Mouse (Mus musculus) liver, embryonic 14.5 days (tissue): ENCODE results near the gene Chid1. TPM values are rescaled to one million over a fixed set of nuclear protein-coding genes. Genes with fewer than 3 reads are reported as not detected.
A peak's percentile ranks its signal among the peaks of the same experiment; 100 is the strongest.

Experiments used
- ATAC-seq: fragments of 200-750 bp; cut with Nextera tagmentation; 2 replicates; pipeline ENCODE4 v1.8.0; 2017; ENCODE audit warnings: moderate number of reproducible peaks, mild to moderate bottlenecking, moderate library complexity; ENCODE audit not compliant: insufficient read depth
- DNase-seq, 3 experiments: peaks; one replicate each; pipeline ENCODE4 v3.0.0-alpha.2; 2012 to 2013; ENCODE audit warnings: low read depth in 3 of 3, low spot score in 3 of 3
- H3K27ac ChIP-seq: fragments of 300-500 bp; sonication (generic); 2 replicates; pipeline ENCODE4 v1.5.1; 2014; ENCODE audit warnings: moderate library complexity, mild to moderate bottlenecking, control low read depth, inconsistent platforms
- H3K27me3 ChIP-seq: fragments of 300-500 bp; sonication (generic); 2 replicates; pipeline ENCODE4 v1.6.1; 2014; ENCODE audit warnings: mild to moderate bottlenecking, low read length, moderate library complexity; ENCODE audit not compliant: control insufficient read depth, insufficient read depth
- H3K36me3 ChIP-seq: fragments of 300-500 bp; sonication (generic); replicated peaks from 2 replicates; pipeline ENCODE4 v1.6.1; 2014; ENCODE audit warnings: low read depth; ENCODE audit not compliant: control insufficient read depth, insufficient read depth
- H3K4me1 ChIP-seq, 2 experiments: fragments of 200-500 bp in 1 of 2; fragments of 300-500 bp in 1 of 2; sonication (generic) in 1 of 2; replicated peaks; 2 replicates each; pipeline ENCODE4 v1.6.1; 2012 to 2014; ENCODE audit warnings: antibody characterized with exemption in 1 of 2, inconsistent platforms in 1 of 2, low read length in 1 of 2; ENCODE audit not compliant: control insufficient read depth in 2 of 2, insufficient read depth in 2 of 2
- H3K4me2 ChIP-seq: fragments of 300-500 bp; sonication (generic); 2 replicates; pipeline ENCODE4 v1.6.1; 2014; ENCODE audit warnings: low read depth, mild to moderate bottlenecking, control low read depth, moderate library complexity
- H3K4me3 ChIP-seq, 2 experiments: fragments of 200-500 bp in 1 of 2; fragments of 300-500 bp in 1 of 2; sonication (generic) in 1 of 2; 2 replicates each; pipeline ENCODE4 v1.5.1; 2012 to 2014; ENCODE audit warnings: low read depth in 2 of 2, low read length in 2 of 2, mild to moderate bottlenecking in 2 of 2, control low read depth in 1 of 2, inconsistent platforms in 1 of 2, moderate library complexity in 1 of 2; ENCODE audit not compliant: insufficient read depth in 1 of 2
- H3K9ac ChIP-seq: fragments of 300-500 bp; sonication (generic); replicated peaks from 2 replicates; pipeline ENCODE4 v1.6.1; 2014; ENCODE audit warnings: mild to moderate bottlenecking, control low read depth, moderate library complexity
- H3K9me3 ChIP-seq: fragments of 300-500 bp; sonication (generic); 2 replicates; pipeline ENCODE4 v1.6.1; 2016; ENCODE audit warnings: low read length, mixed read lengths; ENCODE audit not compliant: control insufficient read depth
- CTCF ChIP-seq: IDR thresholded peaks from 2 replicates; pipeline ENCODE4 v1.5.1; 2016; ENCODE audit warnings: antibody characterized with exemption, low read depth, control low read depth
- EP300 ChIP-seq: IDR thresholded peaks from 2 replicates; pipeline ENCODE4 v1.6.1; 2016; ENCODE audit warnings: antibody characterized with exemption, low read depth
- whole genome bisulfite sequencing: fragments of 180-500 bp; shearing (Covaris S2); extraction: QIAGEN DNeasy Blood & Tissue Kit; methylation state at CpG from one replicate; pipeline ENCODE4 v1.1.7; 2014; ENCODE audit not compliant: insufficient replicate concordance; 5-methylcytosine and 5-hydroxymethylcytosine counted together
- polyA plus RNA-seq, 2 experiments: library from polyadenylated mRNA; depleted of rRNA in 1 of 2; stranded (reverse) in 1 of 2; unstranded in 1 of 2; fragments of >200 nt; fragmentation: Nextera tagmentation in 1 of 2; extraction: Ambion mirVana in 1 of 2; gene quantifications; 2 replicates each; pipeline versions ENCODE4 v1.2.1 to v1.2.3; 2012 to 2014

Gene Chid1
- polyA plus RNA-seq, 2 experiments: 12.1 to 23.0 TPM

GRCm38 (mm10) chr7:141474160-141474559, 65.5 kb downstream of the Chid1 start:
- H3K4me3 ChIP-seq: peak overlapping the region; percentile 65 to 88
- peaks cover 9% of the 10 kb centered on the region for H3K36me3 ChIP-seq
- peak overlapping the region; percentile 82 for H3K9ac ChIP-seq
- DNase-seq (no peak), ATAC-seq (no peak)
- H3K9me3 ChIP-seq: no peaks in the 10 kb centered on the region
- TF ChIP-seq EP300 (no peak), CTCF (no peak)
- WGBS: 5% methylated on average over 5 of the region's 5 CpGs
- no peak overlapping the region; the same call in 1 of the 2 replicates for H3K27ac ChIP-seq
- no peaks in the 10 kb centered on the region for H3K27me3 ChIP-seq
- H3K4me2 ChIP-seq: peak overlapping the region; percentile 95
- peaks cover 32 to 41% of the 10 kb centered on the region in 2 experiments for H3K4me1 ChIP-seq

- Histone ChIP-seq H3K27ac (no peak overlapping the region), H3K4me3 (no peak overlapping the region), H3K4me2 (no peak overlapping the region), H3K27me3 (no peaks in the 10 kb centered on the region), H3K9ac (no peak overlapping the region), H3K36me3 (peaks cover 9% of the 10 kb centered on the region), H3K9me3 (no peaks in the 10 kb centered on the region), H3K4me1 (peaks cover 35 to 46% of the 10 kb centered on the region in 2 experiments)
- DNase-seq (no peak), ATAC-seq (no peak)
- TF ChIP-seq CTCF (no peak), EP300 (no peak)
- WGBS: 77% methylated on average over 6 of the region's 6 CpGs
These were observed 66.9 kb downstream of the Chid1 start for GRCm38 (mm10) chr7:141472763-141473162.

GRCm38 (mm10) chr7:141472226-141472625, 67.4 kb downstream of the Chid1 start:
- H3K9me3 ChIP-seq: no peaks in the 10 kb centered on the region
- H3K36me3 ChIP-seq: peaks cover 9% of the 10 kb centered on the region
- H3K4me1 ChIP-seq: peaks cover 31 to 42% of the 10 kb centered on the region in 2 experiments
- no peak overlapping the region for H3K4me2 ChIP-seq
- H3K9ac ChIP-seq: no peak overlapping the region
- H3K27ac ChIP-seq: no peak overlapping the region
- H3K27me3 ChIP-seq: no peaks in the 10 kb centered on the region
- TF ChIP-seq CTCF (no peak), EP300 (no peak)
- WGBS: 59% methylated on average over 6 of the region's 6 CpGs
- DNase-seq: no peak
- no peak for ATAC-seq
- no peak overlapping the region for H3K4me3 ChIP-seq

GRCm38 (mm10) chr7:141471236-141471635, 68.4 kb downstream of the Chid1 start:
- H3K9ac ChIP-seq: no peak overlapping the region
- 85% methylated on average over 1 of the region's 1 CpGs for WGBS
- H3K9me3 ChIP-seq: no peaks in the 10 kb centered on the region
- no peak for ATAC-seq
- no peak for DNase-seq
- H3K4me2 ChIP-seq: no peak overlapping the region
- H3K27me3 ChIP-seq: peaks cover 3% of the 10 kb centered on the region; the same call in 1 of the 2 replicates
- TF ChIP-seq EP300 (no peak), CTCF (no peak)
- H3K4me1 ChIP-seq: peaks cover 32 to 40% of the 10 kb centered on the region in 2 experiments
- peaks cover 9% of the 10 kb centered on the region for H3K36me3 ChIP-seq
- H3K27ac ChIP-seq: no peak overlapping the region
- H3K4me3 ChIP-seq: no peak overlapping the region

GRCm38 (mm10) chr7:141470637-141470944, 69.1 kb downstream of the Chid1 start:
- Histone ChIP-seq H3K4me1 (peaks cover 26 to 34% of the 10 kb centered on the region in 2 experiments), H3K9ac (no peak overlapping the region), H3K4me3 (no peak overlapping the region), H3K36me3 (peaks cover 9% of the 10 kb centered on the region), H3K9me3 (no peaks in the 10 kb centered on the region), H3K27me3 (peaks cover 8% of the 10 kb centered on the region), H3K27ac (no peak overlapping the region), H3K4me2 (no peak overlapping the region)
- TF ChIP-seq EP300: no peak
- no peak for TF ChIP-seq CTCF
- no peak for DNase-seq
- ATAC-seq: no peak
- WGBS: 87% methylated on average over 10 of the region's 10 CpGs
